ENCODE assay signal across 7 mouse cellular contexts in genomic region chr17:28386150-28386905, GRCm38 (mm10). TPM values are rescaled to one million over a fixed set of nuclear protein-coding genes. Genes with fewer than 3 reads are reported as not detected.
A peak's percentile ranks its signal among the peaks of the same experiment; 100 is the strongest.
DNase-seq lines count a peak whose midpoint lies in the region; ATAC-seq and TF ChIP-seq lines count a peak whose summit lies in the region.

No protein-coding gene starts in this region.

- no peak overlapping the region for H3K4me3 ChIP-seq in embryonic facial prominence, embryonic 11.5 days (ENCODE audit: low read depth, low read length)
- H3K4me3 ChIP-seq in heart, adult 2 months = no peak overlapping the region
- peak overlapping the region; percentile 27; the same call in 1 of the 2 replicates for H3K4me3 ChIP-seq in limb, embryonic 13.5 days
- peak overlapping the region; percentile 23 for H3K4me3 ChIP-seq in midbrain, postnatal 0 days (ENCODE audit: low read depth, low read length)

- intact Hi-C loops in heart, adult 2 months (cut with DNase I) = loop anchor here (1.0 kb wide), 1 partner anchor 142 kb away; no protein-coding TSS in a partner anchor

- DNase-seq in adrenal gland, postnatal 10 days = peak; percentile 91
- peak; percentile 92 for DNase-seq in embryonic facial prominence, embryonic 11.5 days (ENCODE audit: low spot score)
- DNase-seq in heart, adult 2 months = peak; percentile 73 to 86
- peak; percentile 58 to 88 for DNase-seq in kidney, adult 8-10 months
- peak; percentile 86 for DNase-seq in midbrain, postnatal 0 days (ENCODE audit: low spot score)
- DNase-seq in spleen, postnatal 14 days (ENCODE audit: low spot score in 2 of 2) = peak; percentile 61 to 77

- no peak for TF ChIP-seq EP300 in heart, adult 2 months (IDR thresholded peaks at IDR 0.05; ENCODE audit: insufficient read depth, low read depth, low read length)

- peaks cover 5% of the 10 kb centered on the region for H3K27me3 ChIP-seq in embryonic facial prominence, embryonic 11.5 days (ENCODE audit: control insufficient read depth, insufficient read depth, low read length)
- no peaks in the 10 kb centered on the region for H3K27me3 ChIP-seq in heart, adult 2 months (ENCODE audit: control insufficient read depth, insufficient read depth, low read length)
- peaks cover 35% of the 10 kb centered on the region for H3K27me3 ChIP-seq in limb, embryonic 13.5 days
- H3K27me3 ChIP-seq in midbrain, postnatal 0 days (ENCODE audit: insufficient read depth, low read length) = 0 out of 2 replicates have a peak, but pooled peaks cover 5% of the 10 kb centered on the region

- no peaks in the 10 kb centered on the region for H3K36me3 ChIP-seq in embryonic facial prominence, embryonic 11.5 days (replicated peaks; ENCODE audit: control insufficient read depth, insufficient read depth, low read depth, low read length)
- H3K36me3 ChIP-seq in heart, adult 2 months (ENCODE audit: control insufficient read depth, insufficient read depth, low read length) = no peaks in the 10 kb centered on the region
- H3K36me3 ChIP-seq in limb, embryonic 13.5 days = no peaks in the 10 kb centered on the region
- H3K36me3 ChIP-seq in midbrain, postnatal 0 days (ENCODE audit: insufficient read depth, low read length) = no peaks in the 10 kb centered on the region

- no peaks in the 10 kb centered on the region for H3K79me2 ChIP-seq in heart, adult 2 months (replicated peaks; ENCODE audit: control insufficient read depth, insufficient read depth, low read length)

- H3K9ac ChIP-seq in embryonic facial prominence, embryonic 11.5 days (replicated peaks; ENCODE audit: low read length) = no peak overlapping the region
- H3K9ac ChIP-seq in heart, adult 2 months (ENCODE audit: low read depth, low read length) = no peak overlapping the region
- peak overlapping the region; percentile 50 for H3K9ac ChIP-seq in limb, embryonic 13.5 days
- 0 out of 2 replicates have a peak overlapping the region, but pooled peaks have one; percentile 13 for H3K9ac ChIP-seq in midbrain, postnatal 0 days (replicated peaks; ENCODE audit: low read length, poor library complexity, severe bottlenecking)

- ATAC-seq in embryonic facial prominence, embryonic 11.5 days (replicated peaks; ENCODE audit: insufficient number of reproducible peaks, low FRiP score, low TSS enrichment, low read depth) = peak; percentile 18; the same call in 1 of the 2 replicates
- no peak for ATAC-seq in limb, embryonic 13.5 days (ENCODE audit: low FRiP score, low read depth)
- ATAC-seq in midbrain, postnatal 0 days (ENCODE audit: low FRiP score) = peak; percentile 68; the same call in 1 of the 2 replicates

- H3K4me1 ChIP-seq in embryonic facial prominence, embryonic 11.5 days (ENCODE audit: control insufficient read depth, insufficient read depth, low read length) = no peaks in the 10 kb centered on the region
- H3K4me1 ChIP-seq in heart, adult 2 months (ENCODE audit: control insufficient read depth, insufficient read depth, low read length) = no peaks in the 10 kb centered on the region
- peaks cover 10% of the 10 kb centered on the region for H3K4me1 ChIP-seq in limb, embryonic 13.5 days
- no peaks in the 10 kb centered on the region for H3K4me1 ChIP-seq in midbrain, postnatal 0 days (ENCODE audit: insufficient read depth, low read length)

- no peak; the same call in 1 of the 2 replicates for TF ChIP-seq CTCF in heart, adult 2 months (IDR thresholded peaks at IDR 0.05)
- peak; percentile 93 for TF ChIP-seq CTCF in midbrain, postnatal 0 days (IDR thresholded peaks at IDR 0.05)

- WGBS in embryonic facial prominence, embryonic 11.5 days = 6% methylated on average over 23 of the region's 23 CpGs
- 8% methylated on average over 23 of the region's 23 CpGs for WGBS in heart, adult 2 months
- 5% methylated on average over 23 of the region's 23 CpGs for WGBS in limb, embryonic 13.5 days
- WGBS in midbrain, postnatal 0 days = 7% methylated on average over 23 of the region's 23 CpGs

- H3K4me2 ChIP-seq in embryonic facial prominence, embryonic 11.5 days (ENCODE audit: low read depth, low read length) = peak overlapping the region; percentile 30; the same call in 1 of the 2 replicates
- H3K4me2 ChIP-seq in limb, embryonic 13.5 days (replicated peaks) = peak overlapping the region; percentile 50
- H3K4me2 ChIP-seq in midbrain, postnatal 0 days (ENCODE audit: low read depth, low read length, poor library complexity, severe bottlenecking) = peak overlapping the region; percentile 46

- H3K9me3 ChIP-seq in embryonic facial prominence, embryonic 11.5 days (replicated peaks; ENCODE audit: control insufficient read depth, low read length) = no peaks in the 10 kb centered on the region
- no peaks in the 10 kb centered on the region for H3K9me3 ChIP-seq in limb, embryonic 13.5 days
- H3K9me3 ChIP-seq in midbrain, postnatal 0 days (ENCODE audit: low read length) = no peaks in the 10 kb centered on the region

- no peak overlapping the region for H3K27ac ChIP-seq in embryonic facial prominence, embryonic 11.5 days (replicated peaks; ENCODE audit: low read depth, low read length)
- no peak overlapping the region for H3K27ac ChIP-seq in heart, adult 2 months
- H3K27ac ChIP-seq in limb, embryonic 13.5 days = no peak overlapping the region
- H3K27ac ChIP-seq in midbrain, postnatal 0 days (ENCODE audit: low read depth, low read length) = peak overlapping the region; percentile 32; the same call in 1 of the 2 replicates

- no peak for TF ChIP-seq POLR2A in heart, adult 2 months (IDR thresholded peaks at IDR 0.05; ENCODE audit: insufficient read depth, low read depth, low read length)

RNA-seq across cellular contexts. Expression of gene Tulp1, which starts 21.3 kb away (rescaled TPM):
- total RNA-seq in adrenal gland, postnatal 10 days (2021) = under 1 TPM; 0.33 to 1.00 TPM
- 3.4 and 3.6 TPM in 2 replicates for polyA plus RNA-seq in embryonic facial prominence, embryonic 11.5 days (2014; fragmentation: Nextera tagmentation; extraction: Ambion mirVana)
- total RNA-seq in heart, adult 2 months (2021) = not detected
- polyA plus RNA-seq in heart, adult 2 months (2012; rRNA removed) = 0.38 TPM in 1 of 2 replicates, not detected in the other
- 7.1 and 7.5 TPM in 2 replicates for polyA plus RNA-seq in limb, embryonic 13.5 days (2015; fragmentation: Nextera tagmentation; extraction: Ambion mirVana)
- total RNA-seq in midbrain, postnatal 0 days (2014; rRNA removed) = 0.80 and 1.0 TPM in 2 replicates
- polyA plus RNA-seq in midbrain, postnatal 0 days (2015; fragmentation: Nextera tagmentation; extraction: Ambion mirVana) = 1.1 TPM in 2 replicates

RNA-seq across cellular contexts. Expression of gene Tead3, which starts 35.7 kb away (rescaled TPM):
- total RNA-seq in adrenal gland, postnatal 10 days (2021) = 10 to 100 TPM; 12.8 to 13.5 TPM
- 8.6 and 9.0 TPM in 2 replicates for polyA plus RNA-seq in embryonic facial prominence, embryonic 11.5 days (2014; fragmentation: Nextera tagmentation; extraction: Ambion mirVana)
- 10 to 100 TPM; 12.7 to 13.7 TPM for total RNA-seq in heart, adult 2 months (2021)
- polyA plus RNA-seq in heart, adult 2 months (2012; rRNA removed) = 20.2 and 21.2 TPM in 2 replicates
- 14.9 and 15.4 TPM in 2 replicates for polyA plus RNA-seq in limb, embryonic 13.5 days (2015; fragmentation: Nextera tagmentation; extraction: Ambion mirVana)
- 4.8 and 5.4 TPM in 2 replicates for total RNA-seq in midbrain, postnatal 0 days (2014; rRNA removed)
- 1.2 and 1.3 TPM in 2 replicates for polyA plus RNA-seq in midbrain, postnatal 0 days (2015; fragmentation: Nextera tagmentation; extraction: Ambion mirVana)

RNA-seq across cellular contexts. Expression of gene Rpl10a, which starts 58.1 kb away (rescaled TPM):
- 100 to 1,000 TPM; 948 to 951 TPM for total RNA-seq in adrenal gland, postnatal 10 days (2021)
- polyA plus RNA-seq in embryonic facial prominence, embryonic 11.5 days (2014; fragmentation: Nextera tagmentation; extraction: Ambion mirVana) = 562 and 613 TPM in 2 replicates
- 100 to 1,000 TPM; 360 to 417 TPM for total RNA-seq in heart, adult 2 months (2021)
- polyA plus RNA-seq in heart, adult 2 months (2012; rRNA removed) = 634 and 1,197 TPM in 2 replicates
- polyA plus RNA-seq in limb, embryonic 13.5 days (2015; fragmentation: Nextera tagmentation; extraction: Ambion mirVana) = 580 and 609 TPM in 2 replicates
- total RNA-seq in midbrain, postnatal 0 days (2014; rRNA removed) = 810 and 1,016 TPM in 2 replicates
- polyA plus RNA-seq in midbrain, postnatal 0 days (2015; fragmentation: Nextera tagmentation; extraction: Ambion mirVana) = 347 and 365 TPM in 2 replicates

Comparison
In these comparisons a context has a peak if more than half of its experiments do, and no peak if none do; other contexts are left out.
1. H3K4me3 ChIP-seq: peak in limb, embryonic 13.5 days (single experiment) and midbrain, postnatal 0 days (single experiment); none in embryonic facial prominence, embryonic 11.5 days (single experiment) and heart, adult 2 months (single experiment).
2. H3K9ac ChIP-seq: peak in limb, embryonic 13.5 days (single experiment) and midbrain, postnatal 0 days (single experiment); none in embryonic facial prominence, embryonic 11.5 days (single experiment) and heart, adult 2 months (single experiment).
3. Peak in every context shown above with its lines, with median percentiles within 50 percentile points of each other: DNase-seq and H3K4me2 ChIP-seq.